Mouse (Mus musculus) limb, embryonic 15.5 days (tissue): ENCODE data around the gene Srrt. TPM values are rescaled to one million over a fixed set of nuclear protein-coding genes. Genes with fewer than 3 reads are reported as not detected.

Source experiments
- ATAC-seq: fragments of 200-750 bp; cut with Nextera tagmentation; 2 replicates; pipeline ENCODE4 v1.8.0; 2017; ENCODE audit warnings: low read depth, moderate TSS enrichment; ENCODE audit not compliant: insufficient number of reproducible peaks, low FRiP score, low TSS enrichment
- H3K27ac ChIP-seq: fragments of 300-500 bp; sonication (generic); 2 replicates; pipeline ENCODE4 v1.5.1; 2015; ENCODE audit warnings: moderate library complexity, mild to moderate bottlenecking, inconsistent platforms
- H3K27me3 ChIP-seq: fragments of 300-500 bp; sonication (generic); 2 replicates; pipeline ENCODE4 v1.6.1; 2015; ENCODE audit warnings: inconsistent platforms
- H3K36me3 ChIP-seq: fragments of 300-500 bp; sonication (generic); 2 replicates; pipeline ENCODE4 v1.6.1; 2015; ENCODE audit warnings: inconsistent platforms
- H3K4me1 ChIP-seq: fragments of 300-500 bp; sonication (generic); 2 replicates; pipeline ENCODE4 v1.6.1; 2015; ENCODE audit warnings: inconsistent platforms
- H3K4me2 ChIP-seq: fragments of 300-500 bp; sonication (generic); 2 replicates; pipeline ENCODE4 v1.6.1; 2015; ENCODE audit warnings: mild to moderate bottlenecking, inconsistent platforms
- H3K4me3 ChIP-seq: fragments of 300-500 bp; sonication (generic); 2 replicates; pipeline ENCODE4 v1.5.1; 2015; ENCODE audit warnings: mild to moderate bottlenecking, inconsistent platforms
- H3K9ac ChIP-seq: fragments of 300-500 bp; sonication (generic); 2 replicates; pipeline ENCODE4 v1.6.1; 2015; ENCODE audit warnings: inconsistent platforms
- H3K9me3 ChIP-seq: fragments of 300-500 bp; sonication (generic); 2 replicates; pipeline ENCODE4 v1.6.1; 2016; ENCODE audit warnings: inconsistent platforms
- WGBS: fragments of 180-500 bp; shearing (Covaris S2); methylation state at CpG from one replicate; pipeline ENCODE4 v1.1.7; 2015; 5-methylcytosine and 5-hydroxymethylcytosine counted together
- polyA plus RNA-seq: library from polyadenylated mRNA; unstranded; fragments of >200 nt; fragmentation: Nextera tagmentation; extraction: Ambion mirVana; gene quantifications from 2 replicates; pipeline ENCODE4 v1.2.1, GENCODE M21; 2015

Srrt gene
- 113 and 117 TPM in 2 replicates for polyA plus RNA-seq

DNA sequence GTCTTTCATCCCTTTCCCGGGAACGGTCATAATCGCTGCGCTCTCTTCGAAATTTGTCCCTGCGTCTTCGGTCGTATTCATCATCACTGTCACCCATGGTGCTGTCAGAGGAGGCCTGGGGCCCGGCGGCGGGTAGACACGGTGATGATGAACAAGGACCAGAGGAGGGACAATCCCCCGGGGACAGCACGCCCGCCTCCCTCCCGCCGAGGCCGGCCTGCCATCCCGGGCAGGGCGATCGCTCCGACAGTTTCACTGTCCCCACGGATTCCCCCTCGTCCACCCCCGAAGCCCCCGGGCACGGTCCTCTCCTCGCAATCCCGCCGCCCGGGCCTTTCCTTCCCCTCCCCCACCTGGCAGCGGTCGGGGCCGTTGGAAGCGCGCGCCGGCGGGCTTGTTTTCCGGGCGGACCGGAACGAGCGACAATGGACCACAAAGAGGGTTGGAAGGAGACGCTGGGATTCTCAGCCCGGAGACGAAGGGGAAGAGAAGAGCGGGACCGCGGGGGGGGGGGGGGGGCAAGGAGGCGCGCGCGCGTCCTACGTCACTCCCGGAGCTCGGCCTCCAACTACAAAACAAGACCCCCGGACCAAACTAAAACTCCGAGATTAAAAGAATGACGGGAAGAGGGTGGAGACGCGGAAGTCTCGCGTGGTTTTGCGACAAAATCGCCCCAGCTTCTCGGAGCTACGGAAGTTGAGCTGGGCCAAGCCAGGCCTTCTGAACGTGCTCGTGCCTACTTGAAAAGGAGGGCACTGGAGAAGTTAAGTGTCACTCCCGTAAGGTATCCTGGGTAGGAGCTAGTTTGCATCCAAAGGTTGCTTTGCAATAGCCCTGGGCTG lies at the start of gene Srrt:
Gene Srrt, minus strand, starts transcription at position 604 of the 842 bp plus-strand sequence.
- H3K9ac ChIP-seq, result peak within 1 kb of the TSS; percentile 98
- peak within 1 kb of the TSS; percentile 95 for H3K27ac ChIP-seq
- peak within 1 kb of the TSS; percentile 90 for H3K4me3 ChIP-seq
- H3K36me3 ChIP-seq, result peaks cover 61% of the 10 kb centered on the region
- no peaks in the 10 kb centered on the region for H3K9me3 ChIP-seq
- WGBS, result under 1% methylated on average over 61 of the region's 72 CpGs
- peaks cover 45% of the 10 kb centered on the region for H3K4me1 ChIP-seq
- H3K27me3 ChIP-seq, result no peaks in the 10 kb centered on the region
- peak; percentile 77 for ATAC-seq
- peak within 1 kb of the TSS; percentile 61 for H3K4me2 ChIP-seq

DNA sequence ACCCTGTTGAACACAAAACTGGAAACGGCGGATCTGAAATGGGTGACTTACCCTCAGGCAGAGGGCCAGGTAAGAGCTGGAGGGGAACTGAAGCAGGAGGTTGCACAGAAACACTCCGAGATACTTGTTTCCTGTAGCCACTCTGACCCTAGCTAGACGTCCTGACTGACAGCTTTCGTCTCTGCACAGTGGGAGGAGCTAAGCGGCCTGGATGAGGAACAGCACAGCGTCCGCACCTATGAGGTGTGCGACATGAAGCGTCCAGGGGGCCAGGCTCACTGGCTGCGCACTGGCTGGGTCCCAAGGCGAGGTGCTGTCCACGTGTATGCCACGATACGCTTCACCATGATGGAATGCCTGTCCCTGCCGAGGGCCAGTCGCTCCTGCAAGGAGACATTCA lies 46.6 kb upstream of the Srrt start:
- H3K36me3 ChIP-seq, result peaks cover 51% of the 10 kb centered on the region
- H3K27me3 ChIP-seq, result no peaks in the 10 kb centered on the region
- H3K4me2 ChIP-seq, result no peak overlapping the region
- no peak overlapping the region for H3K9ac ChIP-seq
- 88% methylated on average over 17 of the region's 17 CpGs for WGBS
- H3K27ac ChIP-seq, result no peak overlapping the region
- no peak overlapping the region for H3K4me3 ChIP-seq
- ATAC-seq, result no peak
- H3K9me3 ChIP-seq, result no peaks in the 10 kb centered on the region
- peaks cover 36% of the 10 kb centered on the region for H3K4me1 ChIP-seq

DNA sequence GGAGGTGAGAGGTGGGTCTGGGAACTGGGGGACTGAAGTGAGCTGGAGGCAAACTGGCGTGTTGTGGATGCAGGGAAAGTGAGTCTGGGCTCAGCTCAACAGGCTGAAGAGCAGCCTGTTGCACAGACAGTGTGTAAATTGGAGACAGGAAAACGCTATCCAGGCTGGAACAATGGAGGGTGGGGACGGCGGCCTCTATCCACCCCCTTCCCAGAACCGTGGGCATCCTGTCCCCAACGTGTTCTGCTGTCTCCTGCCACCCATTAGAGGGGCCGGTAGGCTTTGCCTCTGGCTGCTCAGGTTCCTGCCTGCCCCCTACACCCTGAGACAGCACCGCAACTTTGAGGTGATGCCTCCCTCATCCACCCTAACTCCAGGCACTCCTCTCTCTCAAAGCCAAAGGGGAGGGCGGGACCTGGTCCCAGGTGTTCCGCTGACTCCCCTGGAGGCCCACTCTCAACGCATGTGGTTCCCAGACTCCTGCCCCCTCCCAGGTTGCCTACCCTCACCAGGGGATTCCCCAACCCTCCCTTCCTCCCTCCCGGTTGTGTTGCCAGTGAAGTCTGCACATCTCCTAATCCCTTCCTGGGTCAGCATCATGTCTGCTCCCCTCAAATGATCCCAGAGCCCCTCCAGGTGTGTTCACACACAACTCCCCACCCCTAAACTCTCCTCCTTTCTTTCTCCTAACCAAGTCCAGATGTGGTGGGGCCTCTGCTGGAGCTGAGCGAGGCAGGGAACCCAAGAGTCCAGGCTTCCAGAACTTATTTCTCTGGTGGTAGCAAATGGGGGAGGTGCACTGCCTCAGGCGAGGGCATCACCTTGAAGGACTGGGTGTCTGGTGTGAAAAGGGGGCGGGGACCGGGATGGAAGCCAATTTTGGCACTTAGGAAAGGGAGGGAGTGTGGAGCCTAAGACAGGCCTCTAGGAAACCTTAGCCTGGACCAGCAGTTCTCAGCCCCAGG lies 44.8 kb upstream of the Srrt start:
- Histone ChIP-seq H3K4me2 (peak overlapping the region; percentile 83), H3K27me3 (no peaks in the 10 kb centered on the region), H3K4me3 (peak overlapping the region; percentile 86), H3K9me3 (no peaks in the 10 kb centered on the region), H3K9ac (peak overlapping the region; percentile 87), H3K27ac (peak overlapping the region; percentile 99), H3K4me1 (peaks cover 46% of the 10 kb centered on the region), H3K36me3 (peaks cover 34% of the 10 kb centered on the region)
- no peak for ATAC-seq
- WGBS, result 4% methylated on average over 16 of the region's 16 CpGs

DNA sequence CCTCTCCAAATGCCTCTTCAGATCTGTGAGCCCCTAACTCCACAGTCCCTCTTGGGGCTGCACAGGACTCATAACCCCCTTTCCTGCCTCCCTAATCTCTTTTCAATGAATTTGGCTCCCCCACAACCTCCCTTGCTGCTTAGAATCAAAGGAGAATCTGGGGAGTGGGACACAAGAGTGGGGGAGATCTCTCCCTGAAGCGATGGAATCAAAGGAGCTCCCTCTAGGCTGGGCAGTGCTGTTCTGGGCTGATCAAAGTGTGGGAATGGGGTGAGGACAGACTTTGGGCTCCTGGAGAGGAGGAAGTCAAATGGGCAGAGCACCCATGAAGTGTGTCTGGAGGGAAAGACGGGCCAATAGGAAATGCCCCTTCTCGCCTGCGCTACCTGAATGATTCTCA lies 43.9 kb upstream of the Srrt start:
- H3K9ac ChIP-seq, result peak overlapping the region; percentile 87
- H3K4me1 ChIP-seq, result peaks cover 50% of the 10 kb centered on the region
- peak overlapping the region; percentile 86 for H3K4me3 ChIP-seq
- peak overlapping the region; percentile 83 for H3K4me2 ChIP-seq
- H3K27ac ChIP-seq, result peak overlapping the region; percentile 99
- no peak for ATAC-seq
- H3K36me3 ChIP-seq, result peaks cover 27% of the 10 kb centered on the region
- H3K9me3 ChIP-seq, result no peaks in the 10 kb centered on the region
- H3K27me3 ChIP-seq, result no peaks in the 10 kb centered on the region
- WGBS, result 10% methylated on average over 4 of the region's 4 CpGs

DNA sequence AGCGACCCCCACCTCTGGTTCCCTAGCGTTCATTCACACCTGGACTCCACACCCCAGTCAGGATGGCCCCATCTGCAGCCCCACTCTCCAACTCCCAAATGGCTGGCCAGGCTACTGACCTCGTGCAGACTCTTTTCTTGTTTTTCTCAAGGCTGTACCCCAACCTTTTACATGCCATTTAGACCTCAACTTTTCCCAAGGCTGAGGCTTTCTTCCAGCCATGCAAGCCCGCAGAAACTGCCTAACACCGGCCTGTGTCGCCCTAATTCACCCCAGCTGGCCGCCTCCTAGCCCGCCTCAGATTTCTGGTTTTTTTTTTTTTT lies 43.5 kb upstream of the Srrt start:
- Histone ChIP-seq H3K4me2 (peak overlapping the region; percentile 83), H3K9me3 (no peaks in the 10 kb centered on the region), H3K27ac (peak overlapping the region; percentile 99), H3K27me3 (no peaks in the 10 kb centered on the region), H3K9ac (peak overlapping the region; percentile 87), H3K36me3 (peaks cover 24% of the 10 kb centered on the region), H3K4me1 (peaks cover 51% of the 10 kb centered on the region), H3K4me3 (peak overlapping the region; percentile 86)
- 2% methylated on average over 8 of the region's 8 CpGs for WGBS
- ATAC-seq, result no peak

DNA sequence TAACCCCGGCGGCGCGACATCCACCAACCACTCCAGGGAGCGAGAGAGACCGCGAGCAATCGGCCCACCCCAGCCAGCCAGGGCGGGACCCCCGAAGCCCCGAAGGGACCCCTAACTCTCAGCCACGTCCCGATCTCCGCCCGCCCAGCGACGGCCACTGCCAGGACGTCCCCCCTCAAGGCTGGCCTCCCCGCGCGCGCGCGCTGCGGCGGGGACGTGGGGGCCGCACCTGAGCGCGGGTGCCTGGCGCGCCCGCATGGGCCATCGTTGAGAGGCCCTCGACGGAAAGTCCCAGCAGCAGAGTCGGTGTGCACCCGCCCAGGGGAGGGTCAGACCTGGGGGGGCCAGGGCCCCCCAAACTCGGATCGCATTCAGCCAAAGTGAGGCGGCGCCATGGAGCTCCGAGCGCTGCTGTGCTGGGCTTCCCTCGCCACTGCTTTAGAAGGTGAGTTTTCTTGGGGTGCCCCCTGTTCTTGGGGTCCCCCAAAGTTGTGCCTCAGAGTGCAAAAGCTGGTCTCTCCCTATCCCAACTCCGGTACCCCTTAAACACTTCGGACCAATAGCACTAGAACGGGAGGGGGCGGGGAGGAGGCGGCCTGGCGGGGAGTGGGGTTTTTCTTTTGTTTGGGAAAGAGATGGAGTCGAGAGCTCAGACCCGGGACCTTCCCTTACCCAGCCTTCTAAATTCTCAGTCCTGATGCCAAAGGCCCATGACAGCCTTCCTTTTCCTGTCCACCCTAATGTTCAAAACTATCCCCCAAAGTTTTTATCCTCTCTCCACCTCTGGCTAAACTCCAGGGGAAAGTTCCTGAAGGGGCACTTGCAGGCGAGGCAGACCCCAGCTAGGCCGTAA lies 43.0 kb upstream of the Srrt start:
- Histone ChIP-seq H3K4me3 (peak overlapping the region; percentile 86), H3K9ac (peak overlapping the region; percentile 87), H3K27ac (peak overlapping the region; percentile 99), H3K4me1 (peaks cover 56% of the 10 kb centered on the region), H3K27me3 (no peaks in the 10 kb centered on the region), H3K4me2 (peak overlapping the region; percentile 83), H3K36me3 (peaks cover 18% of the 10 kb centered on the region), H3K9me3 (no peaks in the 10 kb centered on the region)
- ATAC-seq, result peak; percentile 78
- WGBS, result under 1% methylated on average over 55 of the region's 55 CpGs

DNA sequence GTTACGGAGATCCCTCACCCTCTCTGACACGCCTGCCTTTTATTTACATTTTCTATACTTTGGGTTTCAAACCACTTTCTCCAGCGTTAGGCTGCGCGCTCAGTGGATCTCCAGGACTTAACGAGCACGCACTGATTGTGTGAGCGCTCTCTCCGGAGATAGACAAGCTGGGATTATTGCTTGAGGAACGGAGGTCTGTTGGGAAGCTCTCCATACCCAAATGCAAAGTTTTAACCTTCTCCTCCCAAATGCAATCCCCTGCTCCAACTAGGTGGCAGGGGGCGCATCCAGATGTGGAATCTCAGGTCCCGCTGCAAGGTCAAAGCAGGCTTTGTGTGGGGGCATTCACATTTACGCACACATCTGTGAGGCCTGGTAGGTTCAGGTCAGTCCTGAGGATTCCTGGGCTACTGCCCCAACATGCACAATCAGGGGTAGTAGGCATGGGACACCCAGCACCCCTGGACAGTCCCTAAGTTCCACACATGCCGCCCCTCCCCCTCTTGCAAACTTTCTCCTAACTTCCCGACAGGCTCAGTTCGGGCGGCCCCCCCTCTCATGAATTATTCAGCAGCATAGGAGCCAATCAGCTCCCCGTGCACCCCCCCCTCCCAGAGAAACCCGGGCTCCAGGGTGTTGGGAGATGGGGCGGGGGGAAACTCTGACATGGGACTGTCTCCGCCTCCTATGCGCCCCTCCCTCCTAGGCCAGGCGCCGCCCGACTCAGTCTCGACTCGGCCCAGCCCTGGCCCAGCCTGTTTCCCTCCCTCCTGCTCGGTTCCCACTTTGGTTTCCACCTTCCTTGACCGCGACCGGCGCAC lies 42.1 kb upstream of the Srrt start, which contains the start of gene Ephb4:
Gene Ephb4, plus strand, starts transcription at position 726 of the 821 bp plus-strand sequence.
- WGBS, result 0% methylated on average over 31 of the region's 32 CpGs
- H3K27me3 ChIP-seq, result no peaks in the 10 kb centered on the region
- peaks cover 9% of the 10 kb centered on the region for H3K36me3 ChIP-seq
- peak within 1 kb of the TSS; percentile 86 for H3K4me3 ChIP-seq
- peak within 1 kb of the TSS; percentile 99 for H3K27ac ChIP-seq
- H3K9ac ChIP-seq, result peak within 1 kb of the TSS; percentile 87
- H3K9me3 ChIP-seq, result no peaks in the 10 kb centered on the region
- ATAC-seq, result peak; percentile 98
- H3K4me2 ChIP-seq, result peak within 1 kb of the TSS; percentile 83
- peaks cover 55% of the 10 kb centered on the region for H3K4me1 ChIP-seq

DNA sequence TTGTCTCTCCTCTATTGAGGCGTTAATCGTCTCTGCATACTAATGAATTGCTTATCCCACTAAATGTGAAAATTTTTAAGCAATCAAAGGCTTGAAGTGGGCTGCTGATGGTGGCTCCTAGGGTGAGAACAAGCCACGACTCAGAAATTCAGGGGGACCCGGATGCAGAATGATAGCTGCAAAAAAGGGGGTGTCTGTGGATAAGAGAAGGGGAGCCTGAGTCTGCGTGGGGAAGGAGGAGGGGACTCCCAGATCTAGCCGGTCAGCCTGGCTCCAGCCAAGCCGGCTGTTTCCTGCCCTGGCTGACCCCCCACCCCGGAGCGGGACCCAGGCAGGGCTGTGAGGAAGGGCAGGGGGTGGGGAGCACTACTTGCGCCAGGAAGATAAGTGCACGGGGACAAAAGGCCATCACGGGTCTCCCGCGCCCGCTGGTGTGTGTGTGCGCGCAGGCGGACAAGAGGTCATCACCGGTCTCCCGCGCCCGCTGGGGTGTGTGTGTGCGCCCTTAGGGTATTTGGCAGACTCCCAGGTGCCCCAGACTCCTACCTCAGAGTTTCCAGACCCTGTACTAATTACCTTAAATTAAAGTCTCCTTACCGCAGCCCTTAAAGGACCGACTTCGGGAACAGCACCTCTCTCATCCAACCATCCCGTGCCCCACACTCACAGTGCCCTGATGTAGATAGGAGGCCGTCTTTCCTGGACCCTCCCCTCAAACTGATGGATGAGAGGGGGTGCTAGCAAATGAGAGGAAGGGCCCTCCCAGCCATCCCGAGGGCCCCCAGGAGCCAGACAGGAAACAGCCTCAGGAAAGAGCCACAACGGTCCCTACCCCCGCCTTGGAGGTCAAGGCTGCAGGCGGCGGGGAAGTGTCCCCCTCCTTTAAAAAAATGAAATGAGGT lies 41.3 kb upstream of the Srrt start:
- ATAC-seq, result no peak
- WGBS, result 2% methylated on average over 33 of the region's 33 CpGs
- Histone ChIP-seq H3K27me3 (no peaks in the 10 kb centered on the region), H3K9ac (peak overlapping the region; percentile 40), H3K4me3 (peak overlapping the region; percentile 86), H3K9me3 (no peaks in the 10 kb centered on the region), H3K36me3 (peaks cover under 1% of the 10 kb centered on the region), H3K4me1 (peaks cover 51% of the 10 kb centered on the region), H3K4me2 (peak overlapping the region; percentile 83), H3K27ac (peak overlapping the region; percentile 99)

DNA sequence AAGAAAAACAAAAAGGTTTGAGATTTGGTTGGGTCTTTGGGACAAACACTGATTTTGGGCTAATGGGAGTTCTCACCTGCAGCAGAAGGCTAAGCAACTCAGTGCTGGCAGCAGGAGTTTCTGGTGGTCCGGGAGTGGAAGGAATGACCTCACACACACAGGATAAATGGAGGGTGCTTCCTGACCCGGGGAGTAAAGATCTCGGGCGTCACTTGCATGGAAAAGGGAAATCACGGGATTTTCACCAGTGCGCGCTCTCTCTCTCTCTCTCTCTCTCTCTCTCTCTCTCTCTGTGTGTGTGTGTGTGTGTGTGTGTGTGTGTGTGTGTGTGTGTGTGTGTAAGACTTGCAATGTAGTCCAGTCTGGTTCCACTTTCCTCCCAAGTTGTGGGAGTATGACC lies 40.4 kb upstream of the Srrt start:
- WGBS, result 31% methylated on average over 7 of the region's 7 CpGs
- Histone ChIP-seq H3K4me3 (no peak overlapping the region), H3K27me3 (no peaks in the 10 kb centered on the region), H3K36me3 (no peaks in the 10 kb centered on the region; the same call in 1 of the 2 replicates), H3K9me3 (no peaks in the 10 kb centered on the region), H3K4me1 (peaks cover 47% of the 10 kb centered on the region), H3K9ac (no peak overlapping the region), H3K27ac (peak overlapping the region; percentile 99), H3K4me2 (no peak overlapping the region)
- ATAC-seq, result no peak

DNA sequence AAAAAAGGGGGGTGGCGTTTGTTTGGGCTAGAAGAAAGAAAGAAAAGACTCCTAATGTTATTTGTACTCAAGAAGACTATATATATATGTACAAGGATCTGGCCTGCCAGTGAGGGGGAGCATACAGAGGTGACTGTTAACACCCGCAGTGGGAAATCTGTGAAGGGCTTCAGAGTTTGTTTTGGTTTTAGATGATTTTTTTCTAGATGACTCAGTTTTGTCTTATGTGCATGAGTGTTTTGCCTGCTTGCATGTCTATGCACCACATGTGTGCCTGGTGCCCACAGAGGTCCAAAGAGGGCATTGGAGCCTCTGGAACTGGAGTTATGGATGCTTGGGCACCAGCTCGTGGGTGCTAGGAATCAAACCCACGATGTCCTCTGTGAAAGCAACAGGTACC lies 39.5 kb upstream of the Srrt start:
- Histone ChIP-seq H3K27ac (no peak overlapping the region), H3K4me1 (peaks cover 38% of the 10 kb centered on the region)
- 89% methylated on average over 4 of the region's 4 CpGs for WGBS

More for the DNA sequence above, 39.5 kb upstream of the Srrt start:
- Histone ChIP-seq H3K4me2 (no peak overlapping the region), H3K27me3 (no peaks in the 10 kb centered on the region), H3K9ac (no peak overlapping the region), H3K36me3 (no peaks in the 10 kb centered on the region), H3K9me3 (no peaks in the 10 kb centered on the region), H3K4me3 (no peak overlapping the region)
- no peak for ATAC-seq
